Mouse (Mus musculus) brain, embryonic 14.5 days (tissue): ENCODE data around the gene Zfp3.

Source experiments
- CTCF ChIP-seq: fragments of 200-500 bp; IDR thresholded peaks from 2 replicates; pipeline ENCODE4 v1.5.1; 2012; ENCODE audit warnings: inconsistent platforms, mild to moderate bottlenecking, moderate library complexity, borderline replicate concordance; ENCODE audit not compliant: insufficient read depth, insufficient read length; ENCODE audit errors: extremely low read depth
- POLR2A ChIP-seq: fragments of 200-500 bp; IDR thresholded peaks from 2 replicates; pipeline ENCODE4 v1.6.1; 2012; ENCODE audit warnings: mild to moderate bottlenecking, inconsistent platforms, borderline replicate concordance; ENCODE audit not compliant: poor library complexity, insufficient read depth, insufficient read length, severe bottlenecking; ENCODE audit errors: extremely low read depth

- no peak for TF ChIP-seq CTCF
- TF ChIP-seq POLR2A, result no peak
These were observed 21.9 kb upstream of the Zfp3 start for GRCm38 (mm10) chr11:70742117-70742516.
